Mouse (Mus musculus) E14TG2a.4 (cell line): ENCODE measurements around the gene Spns3.

ENCODE experiments used
- CTCF ChIP-seq: conservative IDR thresholded peaks from 2 replicates; pipeline ENCODE4 v1.5.1; 2014; ENCODE audit warnings: low read length
- NANOG ChIP-seq: IDR thresholded peaks from 2 replicates; pipeline ENCODE4 v1.6.1; 2014; ENCODE audit warnings: borderline replicate concordance, low read length, mixed read lengths
- POU5F1 ChIP-seq: IDR thresholded peaks from 2 replicates; pipeline ENCODE4 v1.6.1; 2014; ENCODE audit warnings: low read length, borderline replicate concordance

- TF ChIP-seq CTCF (peak; percentile 77), POU5F1 (no peak), NANOG (no peak)
Observed at GRCm38 (mm10) chr11:72446311-72447105, 103.8 kb downstream of the Spns3 start.
